Mouse (Mus musculus) ES-Bruce4 (cell line): ENCODE measurements at regions not wholly inside any gene's neighbourhood (a gene's known extent, or its start where the extent isn't known, plus 50 kb on each side); places are given as distances from the start of the nearest gene placed in this dataset.

Experiments
- H3K27ac ChIP-seq: 2 replicates; pipeline ENCODE4 v1.5.1; 2012; ENCODE audit warnings: low read length, inconsistent platforms; ENCODE audit not compliant: insufficient read depth
- H3K27me3 ChIP-seq: 2 replicates; pipeline ENCODE4 v1.6.1; 2012; ENCODE audit warnings: mild to moderate bottlenecking, low read length, inconsistent platforms; ENCODE audit not compliant: control insufficient read depth, poor library complexity, insufficient read depth, severe bottlenecking
- H3K36me3 ChIP-seq: 2 replicates; pipeline ENCODE4 v1.6.1; 2012; ENCODE audit warnings: inconsistent platforms, mild to moderate bottlenecking, low read length, moderate library complexity; ENCODE audit not compliant: control insufficient read depth, poor library complexity, insufficient read depth, severe bottlenecking
- H3K4me1 ChIP-seq: one replicate; pipeline ENCODE4 v1.8.1; 2011; ENCODE audit warnings: low read length; ENCODE audit not compliant: control insufficient read depth, insufficient read depth
- H3K4me3 ChIP-seq: 2 replicates; pipeline ENCODE4 v1.5.1; 2011; ENCODE audit warnings: low read depth, mild to moderate bottlenecking, low read length
- H3K9ac ChIP-seq: 2 replicates; pipeline ENCODE4 v1.6.1; 2012; ENCODE audit warnings: low read depth, mild to moderate bottlenecking, inconsistent platforms; ENCODE audit not compliant: poor library complexity, severe bottlenecking
- H3K9me3 ChIP-seq: replicated peaks from 2 replicates; pipeline ENCODE4 v1.6.1; 2012; ENCODE audit warnings: mild to moderate bottlenecking, low read length, inconsistent platforms; ENCODE audit not compliant: control insufficient read depth, poor library complexity, insufficient read depth, severe bottlenecking
- CTCF ChIP-seq: IDR thresholded peaks from one replicate; pipeline ENCODE4 v1.8.1; 2011; ENCODE audit warnings: low read depth, low read length
- EP300 ChIP-seq: IDR thresholded peaks from 2 replicates; pipeline ENCODE4 v1.6.1; 2011; ENCODE audit warnings: low read depth, low read length; ENCODE audit not compliant: insufficient read depth
- POLR2A ChIP-seq: IDR thresholded peaks from one replicate; pipeline ENCODE4 v1.8.1; 2011; ENCODE audit warnings: low read length; ENCODE audit not compliant: insufficient read depth

GRCm38 (mm10) chrX:77363657-77364056 is 147.2 kb upstream of the Tbl1x start:
- no peaks in the 10 kb centered on the region for H3K36me3 ChIP-seq
- no peak overlapping the region for H3K27ac ChIP-seq
- no peak overlapping the region for H3K4me3 ChIP-seq
- no peaks in the 10 kb centered on the region for H3K4me1 ChIP-seq
- no peaks in the 10 kb centered on the region for H3K27me3 ChIP-seq
- H3K9me3 ChIP-seq = no peaks in the 10 kb centered on the region
- no peak overlapping the region for H3K9ac ChIP-seq
- TF ChIP-seq CTCF (no peak), POLR2A (no peak), EP300 (no peak)

- no peak overlapping the region for H3K9ac ChIP-seq
Observed at GRCm38 (mm10) chrX:77367351-77367750, 143.5 kb upstream of the Tbl1x start.

GRCm38 (mm10) chrX:77387271-77387670 is 123.5 kb upstream of the Tbl1x start:
- Histone ChIP-seq H3K27ac (no peak overlapping the region), H3K9me3 (no peaks in the 10 kb centered on the region), H3K36me3 (no peaks in the 10 kb centered on the region), H3K4me1 (no peaks in the 10 kb centered on the region), H3K9ac (no peak overlapping the region), H3K4me3 (no peak overlapping the region), H3K27me3 (no peaks in the 10 kb centered on the region; the same call in 1 of the 2 replicates)
- TF ChIP-seq POLR2A (no peak), CTCF (no peak), EP300 (no peak)

More at GRCm38 (mm10) chrX:77367351-77367750, 143.5 kb upstream of the Tbl1x start:
- no peaks in the 10 kb centered on the region for H3K36me3 ChIP-seq
- no peaks in the 10 kb centered on the region for H3K27me3 ChIP-seq
- H3K4me1 ChIP-seq = no peaks in the 10 kb centered on the region
- no peak for TF ChIP-seq EP300
- TF ChIP-seq POLR2A = no peak
- no peak for TF ChIP-seq CTCF
- no peak overlapping the region for H3K4me3 ChIP-seq
- H3K9me3 ChIP-seq = no peaks in the 10 kb centered on the region
- no peak overlapping the region for H3K27ac ChIP-seq

GRCm38 (mm10) chrX:77391760-77392446 is 118.9 kb upstream of the Tbl1x start:
- Histone ChIP-seq H3K4me3 (no peak overlapping the region), H3K9me3 (no peaks in the 10 kb centered on the region), H3K9ac (no peak overlapping the region), H3K4me1 (no peaks in the 10 kb centered on the region), H3K27me3 (no peaks in the 10 kb centered on the region), H3K27ac (no peak overlapping the region), H3K36me3 (no peaks in the 10 kb centered on the region)
- TF ChIP-seq POLR2A (no peak), EP300 (no peak), CTCF (no peak)

- Histone ChIP-seq H3K4me3 (no peak overlapping the region), H3K27ac (no peak overlapping the region), H3K27me3 (no peaks in the 10 kb centered on the region), H3K36me3 (no peaks in the 10 kb centered on the region), H3K9ac (no peak overlapping the region), H3K9me3 (no peaks in the 10 kb centered on the region), H3K4me1 (no peaks in the 10 kb centered on the region)
- TF ChIP-seq EP300 (no peak), CTCF (no peak), POLR2A (no peak)
Observed at GRCm38 (mm10) chrX:77406896-77407295, 103.9 kb upstream of the Tbl1x start.

GRCm38 (mm10) chrX:77407925-77408324 is 102.9 kb upstream of the Tbl1x start:
- H3K4me3 ChIP-seq = no peak overlapping the region
- no peak overlapping the region for H3K27ac ChIP-seq
- no peaks in the 10 kb centered on the region for H3K4me1 ChIP-seq
- no peak overlapping the region for H3K9ac ChIP-seq
- H3K27me3 ChIP-seq = no peaks in the 10 kb centered on the region
- no peaks in the 10 kb centered on the region for H3K9me3 ChIP-seq
- TF ChIP-seq POLR2A (no peak), EP300 (no peak), CTCF (no peak)
- no peaks in the 10 kb centered on the region for H3K36me3 ChIP-seq
